Mouse (Mus musculus): ENCODE measurements around the gene Tspan12. TPM values are rescaled to one million over a fixed set of nuclear protein-coding genes. Genes with fewer than 3 reads are reported as not detected.

Gene Tspan12
- polyA plus RNA-seq, 1 experiment from 2014 or later: 55.0 TPM

GRCm38 (mm10) chr6:21851346-21851595 lies 1.0 kb downstream of the Tspan12 start:
- no peaks in the 10 kb centered on the region for H3K9me3 ChIP-seq (replicated peaks)
- 0 out of 2 replicates have a peak, but pooled peaks cover 7% of the 10 kb centered on the region for H3K36me3 ChIP-seq
- H3K9ac ChIP-seq: peak overlapping the region; percentile 79
- ATAC-seq (ENCODE audit: low FRiP score): peak; percentile 95; the same call in 1 of the 2 replicates
- 0% methylated on average over 5 of the region's 5 CpGs for WGBS
- peak overlapping the region; percentile 69 for H3K4me2 ChIP-seq (replicated peaks)
- peak overlapping the region; percentile 87; the same call in 1 of the 2 replicates for H3K27ac ChIP-seq
- peaks cover 12% of the 10 kb centered on the region for H3K4me1 ChIP-seq
- no peaks in the 10 kb centered on the region for H3K27me3 ChIP-seq
- peak overlapping the region; percentile 65 for H3K4me3 ChIP-seq

DNA sequence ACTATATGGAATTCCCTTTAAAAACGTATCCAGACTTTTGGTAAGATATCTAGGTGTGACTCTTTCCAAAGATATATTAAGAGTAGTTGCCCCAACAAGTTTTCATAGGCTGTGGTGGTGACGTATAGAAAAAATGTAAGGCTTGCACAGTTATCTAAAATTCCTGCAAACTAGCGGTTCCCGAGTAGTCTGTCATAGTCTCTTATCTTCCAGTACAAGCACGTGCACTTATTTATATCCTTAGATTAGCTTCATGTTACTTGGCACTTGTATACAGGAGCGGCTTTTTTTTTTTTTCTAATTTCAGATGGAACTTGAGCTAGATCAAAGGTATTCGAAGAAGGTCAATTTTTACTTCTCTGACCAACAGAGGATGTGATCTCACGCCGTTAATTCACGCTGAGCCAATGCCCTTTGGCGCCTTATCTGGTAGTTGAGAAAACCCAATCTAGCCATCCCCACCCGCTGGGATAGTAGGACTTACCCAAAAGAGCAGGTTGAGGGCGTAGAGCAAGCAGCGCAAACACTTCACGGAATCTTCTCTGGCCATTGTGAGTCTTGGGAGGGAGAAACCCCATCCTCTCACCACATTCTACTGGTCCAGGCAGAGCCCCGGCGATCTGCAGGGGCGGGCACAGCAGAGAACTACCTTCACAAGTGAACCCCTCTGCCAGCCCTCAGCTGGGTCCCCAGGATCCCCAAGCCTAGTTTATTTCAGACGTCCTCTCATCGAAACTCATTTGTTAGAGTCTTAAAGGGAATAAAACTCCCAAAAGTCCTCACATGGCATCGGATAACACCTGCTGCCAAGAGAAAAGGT lies 1.6 kb downstream of the Tspan12 start:
- 0 out of 2 replicates have a peak, but pooled peaks cover 10% of the 10 kb centered on the region for H3K36me3 ChIP-seq
- H3K27ac ChIP-seq: no peak overlapping the region
- peak overlapping the region; percentile 65 for H3K4me3 ChIP-seq
- H3K27me3 ChIP-seq: no peaks in the 10 kb centered on the region
- H3K4me2 ChIP-seq (replicated peaks): peak overlapping the region; percentile 69
- ATAC-seq (ENCODE audit: low FRiP score): peak; percentile 46
- peak overlapping the region; percentile 79 for H3K9ac ChIP-seq
- H3K9me3 ChIP-seq (replicated peaks): no peaks in the 10 kb centered on the region
- WGBS: 26% methylated on average over 21 of the region's 21 CpGs
- H3K4me1 ChIP-seq: peaks cover 12% of the 10 kb centered on the region

DNA sequence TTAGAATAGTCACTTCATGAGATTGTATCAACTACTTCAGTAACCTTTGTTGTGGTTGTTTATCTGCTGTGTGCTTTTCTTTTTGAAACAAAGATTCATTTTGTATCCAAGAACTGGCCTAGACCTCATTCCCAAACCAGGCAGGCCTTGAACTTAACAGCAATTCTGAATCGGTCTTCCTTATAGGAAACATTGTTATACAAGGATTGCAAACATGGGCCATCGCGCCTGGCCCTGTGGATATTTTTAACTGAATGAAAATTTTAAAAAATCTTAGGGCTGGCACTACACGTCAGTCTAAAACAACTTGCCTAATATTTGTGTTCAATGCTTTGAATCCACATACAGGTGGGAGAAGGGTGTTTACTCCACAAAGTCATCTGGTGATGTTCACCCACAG lies 3.5 kb downstream of the Tspan12 start:
- Histone ChIP-seq H3K9me3 (replicated peaks) (no peaks in the 10 kb centered on the region), H3K4me3 (no peak overlapping the region), H3K4me1 (peaks cover 12% of the 10 kb centered on the region), H3K4me2 (replicated peaks) (no peak overlapping the region), H3K36me3 (0 out of 2 replicates have a peak, but pooled peaks cover 10% of the 10 kb centered on the region), H3K9ac (no peak overlapping the region), H3K27ac (no peak overlapping the region), H3K27me3 (no peaks in the 10 kb centered on the region)
- 93% methylated on average over 4 of the region's 4 CpGs for WGBS
- ATAC-seq (ENCODE audit: low FRiP score): no peak

- WGBS: 26% methylated on average over 9 of the region's 9 CpGs
- H3K27ac ChIP-seq: peak overlapping the region; percentile 57
- H3K4me2 ChIP-seq (replicated peaks): no peak overlapping the region
Observed at GRCm38 (mm10) chr6:21839976-21840775, 12.1 kb downstream of the Tspan12 start.

GRCm38 (mm10) chr6:21839244-21839814 lies 13.0 kb downstream of the Tspan12 start:
- peak; percentile 74; the same call in 1 of the 2 replicates for ATAC-seq (ENCODE audit: low FRiP score)
- H3K4me2 ChIP-seq (replicated peaks): no peak overlapping the region
- no peaks in the 10 kb centered on the region for H3K27me3 ChIP-seq
- no peak overlapping the region for H3K27ac ChIP-seq
- peaks cover 16% of the 10 kb centered on the region for H3K4me1 ChIP-seq
- H3K4me3 ChIP-seq: no peak overlapping the region
- no peaks in the 10 kb centered on the region for H3K9me3 ChIP-seq (replicated peaks)
- WGBS: 65% methylated on average over 10 of the region's 10 CpGs
- H3K36me3 ChIP-seq: peaks cover 8% of the 10 kb centered on the region; the same call in 1 of the 2 replicates
- no peak overlapping the region for H3K9ac ChIP-seq

More at GRCm38 (mm10) chr6:21839976-21840775, 12.1 kb downstream of the Tspan12 start:
- Histone ChIP-seq H3K9me3 (replicated peaks) (no peaks in the 10 kb centered on the region), H3K36me3 (peaks cover 4% of the 10 kb centered on the region; the same call in 1 of the 2 replicates), H3K9ac (no peak overlapping the region), H3K4me1 (peaks cover 16% of the 10 kb centered on the region), H3K4me3 (no peak overlapping the region), H3K27me3 (no peaks in the 10 kb centered on the region)
- peak; percentile 94 for ATAC-seq (ENCODE audit: low FRiP score)

DNA sequence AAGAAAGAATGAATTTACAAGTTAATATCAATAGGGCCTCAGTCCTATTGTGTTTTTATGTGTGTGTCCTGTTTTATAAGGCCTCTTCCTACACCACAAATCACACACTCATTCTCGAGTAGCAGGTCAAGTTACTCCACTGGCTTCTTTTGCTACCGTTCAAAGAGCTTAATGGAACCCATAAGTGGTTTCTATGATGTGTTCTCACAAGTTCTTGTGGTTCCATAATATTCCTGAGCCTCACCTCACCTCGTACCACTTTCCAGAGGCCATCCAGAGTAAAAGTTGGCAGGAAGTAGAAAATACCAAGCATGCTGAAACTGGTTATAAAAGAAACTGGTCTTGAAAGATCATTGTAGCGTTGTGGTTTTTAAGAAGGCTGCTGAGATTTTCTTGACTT lies 18.8 kb downstream of the Tspan12 start:
- H3K4me3 ChIP-seq: no peak overlapping the region
- peaks cover 23% of the 10 kb centered on the region for H3K36me3 ChIP-seq
- no peak for ATAC-seq (ENCODE audit: low FRiP score)
- no peak overlapping the region for H3K27ac ChIP-seq
- WGBS: 91% methylated on average over 4 of the region's 4 CpGs
- no peak overlapping the region for H3K9ac ChIP-seq
- no peak overlapping the region for H3K4me2 ChIP-seq (replicated peaks)
- H3K4me1 ChIP-seq: no peaks in the 10 kb centered on the region
- no peaks in the 10 kb centered on the region for H3K27me3 ChIP-seq
- no peaks in the 10 kb centered on the region for H3K9me3 ChIP-seq (replicated peaks)

DNA sequence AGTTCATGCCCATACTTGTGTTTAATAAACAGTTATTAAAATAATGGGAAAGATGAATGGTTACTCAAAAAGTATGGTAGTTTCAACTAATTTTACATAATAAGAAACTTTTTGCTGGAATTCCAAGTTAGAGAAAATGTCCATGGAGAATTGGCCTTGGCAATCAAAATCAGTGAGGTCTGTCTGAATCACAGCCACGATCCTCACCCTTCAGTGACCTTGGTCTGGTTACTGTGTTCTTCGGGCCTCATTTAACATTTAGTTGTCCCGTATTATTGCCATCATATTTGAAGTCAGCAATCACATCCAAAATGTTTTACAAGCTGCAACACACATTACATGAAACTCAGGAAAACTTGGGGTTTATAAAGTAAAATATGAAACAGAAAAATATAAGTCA lies 20.4 kb downstream of the Tspan12 start:
- no peaks in the 10 kb centered on the region for H3K4me1 ChIP-seq
- no peak overlapping the region for H3K27ac ChIP-seq
- peaks cover 23% of the 10 kb centered on the region for H3K36me3 ChIP-seq
- H3K4me3 ChIP-seq: no peak overlapping the region
- no peaks in the 10 kb centered on the region for H3K9me3 ChIP-seq (replicated peaks)
- ATAC-seq (ENCODE audit: low FRiP score): no peak
- H3K27me3 ChIP-seq: no peaks in the 10 kb centered on the region
- no peak overlapping the region for H3K4me2 ChIP-seq (replicated peaks)
- 93% methylated on average over 3 of the region's 3 CpGs for WGBS
- H3K9ac ChIP-seq: no peak overlapping the region

DNA sequence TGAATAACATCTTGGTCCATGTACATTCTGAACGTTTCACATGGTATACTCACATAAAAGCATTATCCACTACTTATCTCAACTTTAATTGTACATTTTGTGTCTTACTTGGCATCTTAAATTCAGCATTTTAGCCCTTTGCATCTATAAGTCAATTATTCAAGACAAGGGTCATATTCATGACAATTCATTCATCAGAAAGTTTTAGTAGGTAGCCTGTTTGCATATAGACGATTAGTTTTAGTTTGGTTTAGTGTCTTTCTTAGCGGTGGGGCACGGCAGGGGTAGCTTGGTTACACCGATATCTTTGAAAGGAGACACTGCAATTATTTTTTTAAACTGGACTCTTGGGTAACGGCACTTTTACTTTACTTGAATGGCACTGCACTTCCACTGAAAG lies 21.4 kb downstream of the Tspan12 start:
- 79% methylated on average over 6 of the region's 6 CpGs for WGBS
- Histone ChIP-seq H3K9ac (no peak overlapping the region), H3K4me3 (no peak overlapping the region), H3K9me3 (replicated peaks) (no peaks in the 10 kb centered on the region), H3K4me1 (no peaks in the 10 kb centered on the region), H3K4me2 (replicated peaks) (no peak overlapping the region), H3K27ac (no peak overlapping the region), H3K36me3 (peaks cover 23% of the 10 kb centered on the region), H3K27me3 (no peaks in the 10 kb centered on the region)
- no peak for ATAC-seq (ENCODE audit: low FRiP score)

DNA sequence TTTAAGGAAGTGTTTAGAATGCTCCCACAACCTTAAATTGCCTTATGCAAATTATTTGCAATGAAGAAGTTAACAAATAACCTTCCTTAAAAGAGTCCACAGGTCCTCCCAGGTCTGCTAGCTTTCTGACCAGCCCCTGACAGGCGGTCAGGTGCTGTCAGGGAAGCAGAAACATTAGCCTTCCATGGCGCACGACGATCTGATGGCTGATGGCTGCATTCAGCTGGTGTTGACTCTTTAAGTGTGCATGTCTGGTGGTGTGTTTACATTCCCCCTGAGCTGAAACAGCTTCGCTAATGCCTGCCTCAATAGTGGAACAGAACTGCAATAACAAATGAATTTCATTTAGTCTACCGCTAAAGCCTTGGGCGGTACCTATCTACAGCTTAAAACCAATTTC lies 22.4 kb downstream of the Tspan12 start:
- no peaks in the 10 kb centered on the region for H3K4me1 ChIP-seq
- H3K9me3 ChIP-seq (replicated peaks): no peaks in the 10 kb centered on the region
- WGBS: 85% methylated on average over 7 of the region's 7 CpGs
- peaks cover 17% of the 10 kb centered on the region for H3K36me3 ChIP-seq
- ATAC-seq (ENCODE audit: low FRiP score): no peak
- no peak overlapping the region for H3K9ac ChIP-seq
- H3K27me3 ChIP-seq: no peaks in the 10 kb centered on the region
- no peak overlapping the region for H3K27ac ChIP-seq
- no peak overlapping the region for H3K4me2 ChIP-seq (replicated peaks)
- no peak overlapping the region for H3K4me3 ChIP-seq

DNA sequence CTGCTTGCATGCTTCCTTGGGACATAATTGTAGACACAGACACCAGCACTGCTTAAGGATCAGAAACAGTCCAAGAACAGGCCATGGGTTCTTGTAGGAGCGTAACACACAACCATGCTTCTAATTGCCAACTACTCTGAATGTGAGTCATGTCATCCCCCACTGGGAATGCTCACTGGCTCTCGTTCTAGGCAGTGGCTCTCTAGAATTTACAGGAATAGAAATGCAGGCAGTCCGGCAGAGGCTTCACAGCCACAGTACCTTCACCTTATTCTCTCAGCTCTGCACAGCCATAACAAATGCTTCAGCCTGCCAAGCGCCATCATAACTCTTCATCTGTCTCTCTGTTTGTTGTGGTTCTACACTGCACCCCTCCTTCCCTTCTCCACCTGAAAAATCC lies 23.9 kb downstream of the Tspan12 start:
- Histone ChIP-seq H3K27me3 (no peaks in the 10 kb centered on the region), H3K27ac (no peak overlapping the region), H3K4me2 (replicated peaks) (no peak overlapping the region), H3K9me3 (replicated peaks) (no peaks in the 10 kb centered on the region), H3K4me1 (no peaks in the 10 kb centered on the region), H3K36me3 (peaks cover 7% of the 10 kb centered on the region; the same call in 1 of the 2 replicates), H3K4me3 (no peak overlapping the region), H3K9ac (no peak overlapping the region)
- ATAC-seq (ENCODE audit: low FRiP score): no peak
- 84% methylated on average over 4 of the region's 4 CpGs for WGBS

GRCm38 (mm10) chr6:21828001-21828400 lies 24.3 kb downstream of the Tspan12 start:
- Histone ChIP-seq H3K27ac (no peak overlapping the region), H3K4me3 (no peak overlapping the region), H3K4me1 (no peaks in the 10 kb centered on the region), H3K36me3 (peaks cover 5% of the 10 kb centered on the region; the same call in 1 of the 2 replicates), H3K4me2 (replicated peaks) (no peak overlapping the region), H3K9me3 (replicated peaks) (no peaks in the 10 kb centered on the region), H3K9ac (no peak overlapping the region), H3K27me3 (no peaks in the 10 kb centered on the region)
- no peak for ATAC-seq (ENCODE audit: low FRiP score)
- 94% methylated on average over 7 of the region's 7 CpGs for WGBS

DNA sequence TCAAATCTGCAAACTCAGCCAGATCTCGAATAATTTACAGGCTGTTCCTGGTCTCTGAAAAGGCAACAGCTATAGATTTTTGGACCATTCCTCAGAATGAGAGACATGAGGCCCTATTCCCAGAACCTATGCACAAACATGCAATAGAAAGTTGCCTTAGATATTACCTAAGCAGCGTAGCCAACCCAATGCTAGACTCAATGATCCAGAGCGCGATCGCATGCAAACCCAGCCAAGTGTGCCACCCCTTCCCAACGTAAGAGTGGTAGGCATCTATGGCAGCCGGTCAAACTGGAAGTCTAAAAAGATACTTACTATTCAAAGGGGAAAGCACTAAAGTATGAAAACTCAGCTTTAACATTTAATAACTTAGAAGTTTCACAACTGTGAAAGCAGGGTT lies 28.6 kb downstream of the Tspan12 start:
- no peak overlapping the region for H3K27ac ChIP-seq
- H3K9me3 ChIP-seq (replicated peaks): no peaks in the 10 kb centered on the region
- no peaks in the 10 kb centered on the region for H3K4me1 ChIP-seq
- H3K27me3 ChIP-seq: no peaks in the 10 kb centered on the region
- no peak overlapping the region for H3K4me3 ChIP-seq
- WGBS: 86% methylated on average over 7 of the region's 7 CpGs
- H3K36me3 ChIP-seq: peaks cover 3% of the 10 kb centered on the region; the same call in 1 of the 2 replicates
- H3K4me2 ChIP-seq (replicated peaks): no peak overlapping the region
- ATAC-seq (ENCODE audit: low FRiP score): no peak
- no peak overlapping the region for H3K9ac ChIP-seq
